Mouse (Mus musculus) embryo, embryonic 11.5 days (tissue): ENCODE results near the gene Acan.

ENCODE experiments used
- DNase-seq: peaks from one replicate; pipeline ENCODE4 v3.0.0-alpha.2; 2012; ENCODE audit warnings: low read depth, low spot score

Gene Acan

GRCm38 (mm10) chr7:79139328-79139824 lies 86.1 kb downstream of the Acan start:
- DNase-seq = no peak

- DNase-seq = no peak
Measured at GRCm38 (mm10) chr7:79139891-79140591, 86.8 kb downstream of the Acan start.

- DNase-seq = peak; percentile 64
Measured at GRCm38 (mm10) chr7:79140897-79141296, 87.6 kb downstream of the Acan start.

GRCm38 (mm10) chr7:79147011-79147837 lies 93.9 kb downstream of the Acan start:
- DNase-seq = no peak

GRCm38 (mm10) chr7:79147931-79148653 lies 94.8 kb downstream of the Acan start:
- DNase-seq = no peak

GRCm38 (mm10) chr7:79148711-79149266 lies 95.5 kb downstream of the Acan start, which contains the start of gene Mfge8:
Mfge8 (minus strand) TSS chr7:79149060.
- peak; percentile 88 for DNase-seq

- no peak for DNase-seq
Measured at GRCm38 (mm10) chr7:79149522-79149921, 96.2 kb downstream of the Acan start.

DNA sequence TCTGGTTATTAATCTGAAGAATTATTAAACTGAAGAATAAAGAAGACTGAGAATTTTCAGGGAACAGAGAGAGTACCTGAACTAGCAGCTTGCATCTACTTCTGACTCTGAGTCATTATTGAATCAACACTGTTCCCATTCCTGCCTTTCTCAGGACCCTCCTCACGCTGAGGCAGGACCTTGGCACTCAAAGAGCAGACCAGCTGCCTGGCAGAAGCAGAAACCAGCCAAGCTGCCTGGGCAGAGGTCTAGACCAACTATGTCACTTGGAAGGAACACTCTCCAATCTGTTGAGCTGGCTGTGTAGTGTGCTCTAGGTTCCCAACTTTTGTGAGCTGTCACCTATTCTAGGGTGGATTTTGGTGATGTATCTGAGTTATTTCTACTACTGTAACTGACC lies 106.1 kb downstream of the Acan start:
- DNase-seq = no peak
